Mouse (Mus musculus) heart, embryonic 16.5 days (tissue): ENCODE data around the gene Dedd2. TPM values are rescaled to one million over a fixed set of nuclear protein-coding genes. Genes with fewer than 3 reads are reported as not detected.
A peak's percentile ranks its signal among the peaks of the same experiment; 100 is the strongest.

Experiments used
- ATAC-seq: fragments of 200-750 bp; cut with Nextera tagmentation; replicated peaks from 2 replicates; pipeline ENCODE4 v1.8.0; 2017; ENCODE audit warnings: moderate number of reproducible peaks; ENCODE audit not compliant: insufficient read depth, low FRiP score; ENCODE audit errors: extremely low read depth
- H3K27ac ChIP-seq: fragments of 300-500 bp; sonication (generic); 2 replicates; pipeline ENCODE4 v1.5.1; 2014; ENCODE audit warnings: mild to moderate bottlenecking, low read length, control low read depth, moderate library complexity
- H3K27me3 ChIP-seq: fragments of 300-500 bp; sonication (generic); 2 replicates; pipeline ENCODE4 v1.6.1; 2014; ENCODE audit warnings: low read length, mixed read lengths; ENCODE audit not compliant: control insufficient read depth, insufficient read depth
- H3K36me3 ChIP-seq: fragments of 300-500 bp; sonication (generic); 2 replicates; pipeline ENCODE4 v1.6.1; 2014; ENCODE audit not compliant: control insufficient read depth, insufficient read depth
- H3K4me1 ChIP-seq: fragments of 300-500 bp; sonication (generic); 2 replicates; pipeline ENCODE4 v1.6.1; 2014; ENCODE audit warnings: low read length, mixed read lengths; ENCODE audit not compliant: control insufficient read depth, insufficient read depth
- H3K4me2 ChIP-seq: fragments of 300-500 bp; sonication (generic); 2 replicates; pipeline ENCODE4 v1.6.1; 2014; ENCODE audit warnings: low read depth, mild to moderate bottlenecking, control low read depth, low read length
- H3K4me3 ChIP-seq: fragments of 300-500 bp; sonication (generic); 2 replicates; pipeline ENCODE4 v1.5.1; 2014; ENCODE audit warnings: mild to moderate bottlenecking, control low read depth, low read length
- H3K9ac ChIP-seq: fragments of 300-500 bp; sonication (generic); 2 replicates; pipeline ENCODE4 v1.6.1; 2014; ENCODE audit warnings: low read length, control low read depth
- H3K9me3 ChIP-seq: fragments of 300-500 bp; sonication (generic); replicated peaks from 2 replicates; pipeline ENCODE4 v1.6.1; 2016; ENCODE audit warnings: low read length; ENCODE audit not compliant: control insufficient read depth
- WGBS: fragments of 180-500 bp; shearing (Covaris S2); extraction: QIAGEN DNeasy Blood & Tissue Kit; methylation state at CpG from one replicate; pipeline ENCODE4 v1.1.7; 2014; 5-methylcytosine and 5-hydroxymethylcytosine counted together
- polyA plus RNA-seq: library from polyadenylated mRNA; unstranded; fragments of >200 nt; fragmentation: Nextera tagmentation; extraction: Ambion mirVana; gene quantifications from 2 replicates; pipeline ENCODE4 v1.2.1, GENCODE M21; 2015

The Dedd2 gene
- polyA plus RNA-seq, 1 experiment from 2014 or later = 8.6 TPM

- peak overlapping the region; percentile 93 for H3K4me2 ChIP-seq
- no peaks in the 10 kb centered on the region for H3K36me3 ChIP-seq
- H3K27me3 ChIP-seq = peaks cover 86% of the 10 kb centered on the region
- no peaks in the 10 kb centered on the region for H3K9me3 ChIP-seq
- H3K4me3 ChIP-seq = peak overlapping the region; percentile 57
- no peak overlapping the region for H3K27ac ChIP-seq
- H3K9ac ChIP-seq = peak overlapping the region; percentile 53
- peaks cover 13% of the 10 kb centered on the region for H3K4me1 ChIP-seq
- 1% methylated on average over 50 of the region's 56 CpGs for WGBS
- ATAC-seq = peak; percentile 54; the same call in 1 of the 2 replicates
Observed at GRCm38 (mm10) chr7:25178787-25179605, 41.4 kb downstream of the Dedd2 start.

GRCm38 (mm10) chr7:25178317-25178716, 42.1 kb downstream of the Dedd2 start:
- Histone ChIP-seq H3K36me3 (no peaks in the 10 kb centered on the region), H3K9me3 (no peaks in the 10 kb centered on the region), H3K4me3 (peak overlapping the region; percentile 57), H3K27ac (no peak overlapping the region), H3K4me2 (peak overlapping the region; percentile 93), H3K27me3 (peaks cover 88% of the 10 kb centered on the region), H3K4me1 (peaks cover 13% of the 10 kb centered on the region), H3K9ac (no peak overlapping the region)
- ATAC-seq = no peak
- 3% methylated on average over 17 of the region's 17 CpGs for WGBS

- H3K4me3 ChIP-seq = no peak overlapping the region
Observed at GRCm38 (mm10) chr7:25174343-25174742, 46.1 kb downstream of the Dedd2 start.

GRCm38 (mm10) chr7:25172669-25173068, 47.7 kb downstream of the Dedd2 start:
- Histone ChIP-seq H3K27me3 (peaks cover 35% of the 10 kb centered on the region), H3K4me3 (no peak overlapping the region), H3K9me3 (no peaks in the 10 kb centered on the region), H3K27ac (no peak overlapping the region), H3K36me3 (no peaks in the 10 kb centered on the region), H3K9ac (no peak overlapping the region), H3K4me1 (no peaks in the 10 kb centered on the region), H3K4me2 (no peak overlapping the region)
- WGBS = 26% methylated on average over 5 of the region's 5 CpGs
- no peak for ATAC-seq

More at GRCm38 (mm10) chr7:25174343-25174742, 46.1 kb downstream of the Dedd2 start:
- no peak for ATAC-seq
- no peaks in the 10 kb centered on the region for H3K36me3 ChIP-seq
- H3K27me3 ChIP-seq = peaks cover 49% of the 10 kb centered on the region
- peaks cover 10% of the 10 kb centered on the region for H3K4me1 ChIP-seq
- H3K9ac ChIP-seq = no peak overlapping the region
- no peak overlapping the region for H3K4me2 ChIP-seq
- 42% methylated on average over 11 of the region's 11 CpGs for WGBS
- no peaks in the 10 kb centered on the region for H3K9me3 ChIP-seq
- H3K27ac ChIP-seq = no peak overlapping the region

- peaks cover 16% of the 10 kb centered on the region for H3K27me3 ChIP-seq
- no peak for ATAC-seq
- no peak overlapping the region for H3K4me2 ChIP-seq
- H3K4me3 ChIP-seq = no peak overlapping the region
- H3K36me3 ChIP-seq = no peaks in the 10 kb centered on the region
- H3K9me3 ChIP-seq = no peaks in the 10 kb centered on the region
- H3K9ac ChIP-seq = no peak overlapping the region
- H3K27ac ChIP-seq = no peak overlapping the region
- no peaks in the 10 kb centered on the region for H3K4me1 ChIP-seq
- 16% methylated on average over 3 of the region's 3 CpGs for WGBS
Observed at GRCm38 (mm10) chr7:25170583-25170982, 49.8 kb downstream of the Dedd2 start.

- no peaks in the 10 kb centered on the region for H3K9me3 ChIP-seq
- no peaks in the 10 kb centered on the region for H3K4me1 ChIP-seq
- H3K4me2 ChIP-seq = no peak overlapping the region
- no peak overlapping the region for H3K27ac ChIP-seq
- peaks cover 4% of the 10 kb centered on the region; the same call in 1 of the 2 replicates for H3K27me3 ChIP-seq
- no peak overlapping the region for H3K9ac ChIP-seq
- no peak overlapping the region for H3K4me3 ChIP-seq
- ATAC-seq = no peak
- H3K36me3 ChIP-seq = no peaks in the 10 kb centered on the region
- 75% methylated on average over 5 of the region's 5 CpGs for WGBS
Observed at GRCm38 (mm10) chr7:25166106-25166505, 54.3 kb downstream of the Dedd2 start.

GRCm38 (mm10) chr7:25156158-25156648, 64.2 kb downstream of the Dedd2 start:
- no peak for ATAC-seq
- Histone ChIP-seq H3K9me3 (no peaks in the 10 kb centered on the region), H3K36me3 (no peaks in the 10 kb centered on the region), H3K27ac (no peak overlapping the region), H3K4me2 (no peak overlapping the region), H3K27me3 (peaks cover 26% of the 10 kb centered on the region), H3K4me3 (no peak overlapping the region), H3K9ac (no peak overlapping the region), H3K4me1 (no peaks in the 10 kb centered on the region)
- WGBS = 10% methylated on average over 14 of the region's 14 CpGs

- no peak for ATAC-seq
- H3K4me3 ChIP-seq = no peak overlapping the region
- no peaks in the 10 kb centered on the region for H3K36me3 ChIP-seq
- no peak overlapping the region for H3K9ac ChIP-seq
- WGBS = 9% methylated on average over 17 of the region's 17 CpGs
- peak overlapping the region; percentile 19; the same call in 1 of the 2 replicates for H3K4me2 ChIP-seq
- no peaks in the 10 kb centered on the region for H3K9me3 ChIP-seq
- H3K27ac ChIP-seq = no peak overlapping the region
- H3K4me1 ChIP-seq = no peaks in the 10 kb centered on the region
- peaks cover 31% of the 10 kb centered on the region for H3K27me3 ChIP-seq
Observed at GRCm38 (mm10) chr7:25155469-25156157, 64.8 kb downstream of the Dedd2 start.

GRCm38 (mm10) chr7:25154648-25155047, 65.8 kb downstream of the Dedd2 start:
- WGBS = 63% methylated on average over 4 of the region's 4 CpGs
- ATAC-seq = no peak
- no peaks in the 10 kb centered on the region for H3K9me3 ChIP-seq
- peaks cover 39% of the 10 kb centered on the region for H3K27me3 ChIP-seq
- H3K4me2 ChIP-seq = no peak overlapping the region
- no peak overlapping the region for H3K9ac ChIP-seq
- no peaks in the 10 kb centered on the region for H3K4me1 ChIP-seq
- H3K27ac ChIP-seq = no peak overlapping the region
- no peak overlapping the region for H3K4me3 ChIP-seq
- H3K36me3 ChIP-seq = no peaks in the 10 kb centered on the region
